Mouse (Mus musculus) megakaryocyte progenitor cell, adult 5-6 weeks (primary cell): ENCODE data around the gene Nfatc2. TPM values are rescaled to one million over a fixed set of nuclear protein-coding genes. Genes with fewer than 3 reads are reported as not detected.

Source experiments
- ATAC-seq: replicated peaks from 2 replicates; pipeline ENCODE4 v1.8.0; 2016; ENCODE audit warnings: mild to moderate bottlenecking, moderate TSS enrichment, inconsistent platforms; ENCODE audit not compliant: poor library complexity
- total RNA-seq, 2 experiments: library from RNA; stranded (forward) in 1 of 2; stranded (reverse) in 1 of 2; fragments of 157-497, 149-512 nt in 1 of 2; fragments of 200-1000 nt in 1 of 2; gene quantifications; 2 replicates each; pipeline versions ENCODE4 v1.2.3 to v1.2.4; 2015 to 2017

The Nfatc2 gene
- total RNA-seq, 2 experiments from 2014 or later, result 0.17 to 1.7 TPM

GRCm38 (mm10) chr2:168579601-168580130, 21.8 kb downstream of the Nfatc2 start:
- ATAC-seq, result no peak

- ATAC-seq, result peak; percentile 50
Observed at GRCm38 (mm10) chr2:168579109-168579508, 22.3 kb downstream of the Nfatc2 start.

DNA sequence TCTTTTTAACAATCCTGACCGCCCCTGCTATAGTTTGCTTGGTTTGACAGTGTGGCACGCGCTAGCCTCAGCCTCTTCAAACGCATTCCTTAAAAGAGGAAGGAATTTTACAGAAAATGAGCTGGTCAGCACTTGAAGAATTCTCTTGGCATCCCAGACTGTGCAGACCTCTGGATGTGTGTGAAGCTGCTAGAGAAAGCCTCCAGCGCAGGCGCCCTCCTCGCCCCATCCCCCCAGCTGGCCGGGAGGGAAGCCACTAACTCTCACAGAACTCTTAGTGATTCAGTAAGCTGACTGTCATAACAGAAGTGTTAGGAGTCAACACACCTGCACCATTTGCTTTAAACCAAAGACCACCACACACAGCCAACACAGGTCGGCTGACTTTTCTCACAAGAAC, 23.3 kb downstream of the Nfatc2 start:
- ATAC-seq, result no peak

GRCm38 (mm10) chr2:168577381-168577780, 24.1 kb downstream of the Nfatc2 start:
- ATAC-seq, result no peak

DNA sequence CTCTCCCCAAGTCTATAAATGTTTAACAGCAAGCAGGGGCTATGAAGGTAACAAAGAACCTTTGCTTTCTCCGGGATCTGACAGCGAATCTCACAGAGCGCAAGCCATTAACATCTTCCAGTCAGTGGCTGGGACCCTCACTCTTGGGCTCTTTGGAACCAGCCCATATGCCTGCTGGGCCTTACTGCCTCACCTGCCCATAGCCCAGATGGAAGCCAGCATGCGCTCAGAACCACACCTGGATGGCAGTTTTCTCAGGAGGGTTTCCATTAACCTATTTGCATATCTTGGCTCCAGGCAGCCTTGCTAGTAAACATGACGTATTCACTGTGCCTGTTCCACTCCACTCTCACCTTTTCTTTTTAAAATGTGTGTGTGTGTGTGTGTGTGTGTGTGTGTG, 25.6 kb downstream of the Nfatc2 start:
- ATAC-seq, result no peak

- no peak for ATAC-seq
Observed at GRCm38 (mm10) chr2:168574934-168575333, 26.5 kb downstream of the Nfatc2 start.

GRCm38 (mm10) chr2:168573866-168574265, 27.6 kb downstream of the Nfatc2 start:
- peak; percentile 53 for ATAC-seq

DNA sequence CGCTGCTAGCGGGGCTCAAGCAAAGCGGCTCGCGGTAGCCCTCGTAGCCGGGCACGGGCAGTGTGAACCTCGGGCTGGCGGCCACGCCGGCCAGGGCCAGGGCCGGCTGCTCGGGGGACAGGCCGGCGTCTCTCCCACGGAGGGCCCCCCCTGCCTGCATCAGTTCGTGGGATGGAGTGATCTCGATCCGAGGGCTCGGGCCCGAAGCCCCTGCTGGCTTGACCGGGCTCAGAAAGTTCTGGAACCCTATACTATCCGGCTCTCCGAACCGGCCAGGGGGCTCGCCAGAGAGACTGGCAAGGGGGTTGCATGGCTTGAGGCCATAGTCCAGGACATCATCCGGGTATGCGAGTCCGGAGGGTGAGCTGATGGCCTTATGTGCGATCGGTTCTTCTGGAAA, 30.2 kb downstream of the Nfatc2 start:
- no peak for ATAC-seq

DNA sequence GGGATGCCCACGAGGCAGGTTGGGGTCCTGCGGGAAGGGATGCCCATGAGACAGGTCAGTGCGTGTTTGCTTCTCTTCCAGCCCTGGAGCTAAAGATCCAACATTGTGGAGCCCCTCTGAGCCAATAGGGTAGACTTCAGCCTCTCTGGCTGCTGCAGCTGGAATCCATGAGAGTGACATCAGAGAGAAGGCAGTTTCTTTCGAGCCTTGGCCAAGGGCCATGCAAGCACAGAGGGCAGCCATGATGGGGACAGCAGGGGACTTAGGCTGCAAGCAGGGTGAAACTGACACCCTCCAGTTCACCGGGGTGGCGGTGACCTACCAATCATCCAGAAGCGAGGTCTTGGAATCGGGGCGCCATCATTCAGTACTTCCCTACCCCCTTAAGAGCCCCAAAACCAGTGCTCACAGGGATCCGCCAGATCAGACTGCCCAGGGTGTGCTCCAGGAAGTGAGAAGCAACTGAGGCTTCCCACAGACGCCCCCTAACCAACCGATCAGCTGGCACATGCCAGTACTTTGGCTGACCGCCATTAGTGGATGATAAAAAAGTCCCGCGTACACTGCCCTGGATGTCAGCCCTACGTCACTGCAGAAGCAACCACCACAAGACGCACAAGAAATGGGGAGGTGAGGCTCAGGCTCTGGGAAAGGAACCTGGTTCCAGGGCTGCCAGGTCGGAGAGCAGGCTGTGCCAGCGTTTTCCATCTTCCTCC, 35.8 kb downstream of the Nfatc2 start:
- ATAC-seq, result peak; percentile 53

DNA sequence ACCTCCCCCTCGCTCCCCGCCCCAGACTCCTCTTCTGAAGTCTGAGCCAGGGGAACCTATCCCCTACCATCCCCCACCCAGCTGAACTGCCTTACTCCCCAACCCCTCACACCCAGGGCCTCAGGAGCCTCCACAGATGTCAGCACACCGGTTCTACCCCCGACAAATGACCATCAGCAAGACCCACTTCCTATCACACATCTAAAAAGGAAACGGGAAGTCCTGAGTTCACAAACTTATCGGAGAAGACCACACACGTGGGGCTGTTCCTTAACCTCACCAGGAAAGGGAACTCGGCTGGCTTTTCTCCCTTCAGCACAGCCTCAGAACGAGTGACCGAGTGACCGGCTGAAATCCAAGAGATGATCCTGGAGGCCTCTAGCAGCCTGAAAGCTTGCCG, 38.3 kb downstream of the Nfatc2 start:
- ATAC-seq, result peak; percentile 69

DNA sequence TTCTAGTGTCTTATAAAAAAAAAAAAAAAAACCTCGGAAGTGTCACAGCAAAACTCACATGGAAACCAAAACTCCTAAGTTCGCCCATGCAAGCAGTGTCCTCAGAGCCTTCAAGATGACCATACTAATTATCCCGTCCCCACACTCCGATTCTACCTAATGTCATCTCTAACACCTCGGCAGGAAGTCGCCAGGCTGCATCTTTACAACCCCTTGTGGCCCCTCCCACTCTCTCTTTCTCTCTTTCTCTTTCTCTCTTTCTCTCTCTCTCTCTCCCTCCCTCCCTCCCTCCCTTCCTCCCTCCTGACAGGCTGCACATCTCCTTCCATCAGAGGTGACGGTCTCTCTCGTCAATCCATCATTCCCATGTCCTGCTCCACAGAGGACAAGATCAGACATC, 44.4 kb downstream of the Nfatc2 start:
- no peak for ATAC-seq

GRCm38 (mm10) chr2:168555897-168556670, 45.4 kb downstream of the Nfatc2 start:
- ATAC-seq, result peak; percentile 23

GRCm38 (mm10) chr2:168553541-168553961, 47.9 kb downstream of the Nfatc2 start:
- peak; percentile 14; the same call in 1 of the 2 replicates for ATAC-seq

GRCm38 (mm10) chr2:168552405-168552804, 49.1 kb downstream of the Nfatc2 start:
- ATAC-seq, result no peak

- no peak for ATAC-seq
Observed at GRCm38 (mm10) chr2:168551218-168551617, 50.2 kb downstream of the Nfatc2 start.

DNA sequence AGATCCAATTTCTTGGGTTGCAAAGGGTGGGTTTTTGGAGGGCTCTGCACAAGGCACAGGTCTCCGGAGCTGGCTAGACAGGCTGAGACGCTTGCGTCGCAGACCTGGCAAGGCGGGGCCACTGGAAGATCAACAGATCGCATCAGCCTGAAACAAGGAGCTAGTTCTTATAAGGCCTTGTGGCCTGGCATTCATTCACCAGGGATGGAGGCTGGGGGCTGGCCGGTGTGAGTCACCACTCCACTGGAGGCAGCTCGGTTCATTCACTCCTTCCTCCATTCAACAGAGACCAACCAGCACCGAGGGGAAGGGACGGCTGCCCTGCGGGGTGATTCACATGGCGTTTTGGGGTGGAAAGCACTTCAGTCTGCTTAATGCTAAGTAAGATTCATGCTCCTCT, 52.1 kb downstream of the Nfatc2 start:
- no peak for ATAC-seq

DNA sequence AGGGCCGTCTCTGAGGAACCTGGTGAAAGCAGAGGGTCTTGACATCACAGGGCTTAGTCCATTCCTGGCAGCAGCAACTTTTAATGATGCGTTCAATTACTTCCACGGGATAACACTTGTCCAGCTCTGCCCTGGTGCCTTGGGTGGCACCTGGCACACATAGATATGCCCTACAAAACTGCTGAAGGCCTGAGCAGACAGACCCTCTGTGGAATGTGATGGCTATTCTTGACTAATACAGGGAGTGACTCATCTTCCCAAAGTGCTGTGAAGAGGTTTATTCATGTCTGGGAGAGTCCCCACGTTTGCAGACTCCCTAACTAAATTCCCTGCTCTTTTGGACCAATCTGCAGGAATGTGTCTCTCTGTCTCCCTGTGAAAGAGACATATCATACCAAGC, 53.4 kb downstream of the Nfatc2 start:
- ATAC-seq, result no peak

DNA sequence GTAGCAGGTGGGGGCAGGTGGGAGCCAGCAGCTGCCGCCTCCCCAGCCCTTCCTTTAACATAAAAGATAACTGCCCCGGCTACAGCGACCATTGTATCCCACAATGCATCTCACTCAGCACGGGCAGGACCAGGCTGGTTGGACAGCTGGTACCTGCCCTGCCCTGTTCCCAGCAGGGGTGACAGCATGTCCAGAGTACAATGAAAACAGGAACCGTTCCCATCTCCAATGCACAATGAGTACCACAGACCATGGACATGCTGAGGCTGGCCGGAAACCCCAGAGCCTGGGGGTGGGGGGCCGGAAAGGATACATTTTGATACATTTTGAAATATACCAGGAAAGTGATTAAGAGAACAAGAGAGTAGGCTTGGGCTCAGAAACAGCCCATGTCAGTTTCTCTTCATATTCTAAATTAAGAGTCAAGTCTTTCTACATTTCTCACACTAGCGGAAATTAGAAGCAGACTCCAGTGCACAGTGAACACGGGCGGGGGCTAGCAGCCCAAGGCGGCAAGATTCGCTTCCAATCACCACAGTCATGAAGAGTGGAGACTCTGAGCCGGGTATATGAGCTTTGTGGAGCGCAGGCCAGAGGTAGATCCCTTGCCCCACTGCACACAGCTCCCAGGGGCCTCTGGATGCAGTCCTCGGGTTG, 55.4 kb downstream of the Nfatc2 start:
- ATAC-seq, result no peak

DNA sequence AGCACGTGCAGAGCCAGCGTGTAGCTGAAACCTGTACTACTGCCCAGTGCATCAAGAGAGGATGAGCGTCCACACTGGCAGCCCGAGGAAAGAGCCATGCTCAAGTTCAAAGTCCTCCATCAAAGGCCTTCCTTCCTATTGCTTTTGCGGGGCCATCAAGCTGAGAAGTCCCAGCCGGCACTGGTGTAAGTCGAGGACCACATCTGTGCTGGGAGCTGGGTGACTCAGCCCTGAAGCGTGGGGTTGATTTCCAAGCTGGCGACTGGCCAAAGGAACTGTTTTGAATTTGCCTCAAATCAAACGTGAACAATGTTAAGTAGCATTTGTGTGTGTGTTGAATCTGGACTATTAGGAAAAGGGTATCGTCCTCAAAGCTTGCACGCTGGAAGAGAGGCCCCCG, 57.4 kb downstream of the Nfatc2 start:
- ATAC-seq, result no peak

GRCm38 (mm10) chr2:168543026-168543425, 58.4 kb downstream of the Nfatc2 start:
- ATAC-seq, result no peak

- no peak for ATAC-seq
Observed at GRCm38 (mm10) chr2:168541223-168541622, 60.2 kb downstream of the Nfatc2 start.
